Mouse (Mus musculus) limb, embryonic 13.5 days (tissue): ENCODE measurements at regions not wholly inside any gene's neighbourhood (a gene's known extent, or its start where the extent isn't known, plus 50 kb on each side); places are given as distances from the start of the nearest gene placed in this dataset. TPM values are rescaled to one million over a fixed set of nuclear protein-coding genes. Genes with fewer than 3 reads are reported as not detected.

Experiments used
- microRNA-seq: library from miRNA; unstranded; fragments of <30 nt; microRNA quantifications from one replicate; pipeline ENCODE4, GENCODE M21; 2016

Small RNA genes in the stretch of these regions (microRNA-seq; reads per million reads assigned to microRNA genes)
- not detected for gene Gm27628
